ENCODE assay signal across 7 mouse cellular contexts in genomic region chr5:62765459-62765783, GRCm38 (mm10). TPM values are rescaled to one million over a fixed set of nuclear protein-coding genes. Genes with fewer than 3 reads are reported as not detected.
A peak's percentile ranks its signal among the peaks of the same experiment; 100 is the strongest.
DNase-seq lines count a peak whose midpoint lies in the region; ATAC-seq and TF ChIP-seq lines count a peak whose summit lies in the region.

No protein-coding gene starts in this region.

- H3K36me3 ChIP-seq in lung, postnatal 0 days (ENCODE audit: insufficient read depth, low read length) = no peaks in the 10 kb centered on the region
- no peaks in the 10 kb centered on the region for H3K36me3 ChIP-seq in forebrain, embryonic 15.5 days
- H3K36me3 ChIP-seq in liver, embryonic 11.5 days (ENCODE audit: control insufficient read depth, insufficient read depth, low read length) = no peaks in the 10 kb centered on the region
- no peaks in the 10 kb centered on the region for H3K36me3 ChIP-seq in stomach, embryonic 14.5 days (ENCODE audit: control insufficient read depth, insufficient read depth, low read length)

- H3K4me1 ChIP-seq in lung, postnatal 0 days (ENCODE audit: insufficient read depth, low read depth, low read length) = peaks cover 8% of the 10 kb centered on the region; the same call in 1 of the 2 replicates
- no peaks in the 10 kb centered on the region for H3K4me1 ChIP-seq in forebrain, embryonic 15.5 days
- peaks cover 5% of the 10 kb centered on the region for H3K4me1 ChIP-seq in liver, embryonic 11.5 days (replicated peaks; ENCODE audit: control insufficient read depth, insufficient read depth, low read length)
- H3K4me1 ChIP-seq in stomach, embryonic 14.5 days (ENCODE audit: control insufficient read depth, insufficient read depth, low read length) = 0 out of 2 replicates have a peak, but pooled peaks cover 7% of the 10 kb centered on the region

- H3K27ac ChIP-seq in lung, postnatal 0 days (ENCODE audit: low read length) = peak overlapping the region; percentile 76
- H3K27ac ChIP-seq in forebrain, embryonic 15.5 days (replicated peaks) = no peak overlapping the region
- H3K27ac ChIP-seq in liver, embryonic 11.5 days (ENCODE audit: low read depth, low read length) = no peak overlapping the region
- H3K27ac ChIP-seq in stomach, embryonic 14.5 days (ENCODE audit: low read length) = peak overlapping the region; percentile 33; the same call in 1 of the 2 replicates

- no peak for TF ChIP-seq EP300 in lung, postnatal 0 days (IDR thresholded peaks at IDR 0.05)

- ATAC-seq in lung, postnatal 0 days = no peak
- ATAC-seq in forebrain, embryonic 15.5 days (replicated peaks) = peak; percentile 65
- ATAC-seq in liver, embryonic 11.5 days (replicated peaks; ENCODE audit: low FRiP score) = no peak; the same call in 1 of the 2 replicates
- ATAC-seq in stomach, embryonic 14.5 days (ENCODE audit: insufficient number of reproducible peaks, insufficient read depth, low FRiP score, low read depth) = peak; percentile 10; the same call in 1 of the 2 replicates
- ATAC-seq in erythroid progenitor cell, adult 5-6 weeks (replicated peaks; ENCODE audit: low FRiP score, poor library complexity, severe bottlenecking) = no peak

- no peak for TF ChIP-seq CTCF in lung, postnatal 0 days (IDR thresholded peaks at IDR 0.05)

- H3K27me3 ChIP-seq in lung, postnatal 0 days (replicated peaks; ENCODE audit: insufficient read depth, low read length) = no peaks in the 10 kb centered on the region
- H3K27me3 ChIP-seq in forebrain, embryonic 15.5 days = no peaks in the 10 kb centered on the region
- H3K27me3 ChIP-seq in liver, embryonic 11.5 days (replicated peaks; ENCODE audit: control insufficient read depth, insufficient read depth, low read length) = 0 out of 2 replicates have a peak, but pooled peaks cover 3% of the 10 kb centered on the region
- H3K27me3 ChIP-seq in stomach, embryonic 14.5 days (ENCODE audit: control insufficient read depth, insufficient read depth, low read length) = no peaks in the 10 kb centered on the region

- H3K4me3 ChIP-seq in lung, postnatal 0 days (ENCODE audit: low read depth, low read length) = peak overlapping the region; percentile 68
- H3K4me3 ChIP-seq in forebrain, embryonic 15.5 days = peak overlapping the region; percentile 62
- peak overlapping the region; percentile 63 for H3K4me3 ChIP-seq in liver, embryonic 11.5 days (ENCODE audit: low read depth, low read length)
- H3K4me3 ChIP-seq in stomach, embryonic 14.5 days (ENCODE audit: low read depth, low read length) = peak overlapping the region; percentile 53

- WGBS in lung, postnatal 0 days = 12% methylated on average over 5 of the region's 5 CpGs
- WGBS in forebrain, embryonic 15.5 days = 13% methylated on average over 5 of the region's 5 CpGs
- WGBS in liver, embryonic 11.5 days = 23% methylated on average over 5 of the region's 5 CpGs
- WGBS in stomach, embryonic 14.5 days = 13% methylated on average over 5 of the region's 5 CpGs

- H3K4me2 ChIP-seq in lung, postnatal 0 days (replicated peaks; ENCODE audit: low read depth, low read length) = peak overlapping the region; percentile 71
- peak overlapping the region; percentile 77 for H3K4me2 ChIP-seq in forebrain, embryonic 15.5 days (replicated peaks)
- H3K4me2 ChIP-seq in liver, embryonic 11.5 days = peak overlapping the region; percentile 75
- H3K4me2 ChIP-seq in stomach, embryonic 14.5 days (replicated peaks; ENCODE audit: low read depth, low read length) = peak overlapping the region; percentile 69

- no peaks in the 10 kb centered on the region for H3K9me3 ChIP-seq in lung, postnatal 0 days (ENCODE audit: low read length)
- no peaks in the 10 kb centered on the region for H3K9me3 ChIP-seq in forebrain, embryonic 15.5 days
- H3K9me3 ChIP-seq in liver, embryonic 11.5 days (ENCODE audit: control insufficient read depth, low read length) = no peaks in the 10 kb centered on the region
- no peaks in the 10 kb centered on the region for H3K9me3 ChIP-seq in stomach, embryonic 14.5 days (ENCODE audit: control insufficient read depth, low read depth, low read length)

- no peak for DNase-seq in lung, postnatal 0 days (ENCODE audit: low spot score)
- no peak for DNase-seq in lung, adult 18-20 months
- no peak for DNase-seq in liver, embryonic 11.5 days (ENCODE audit: low spot score)
- DNase-seq in layer of hippocampus, postnatal 10 days (ENCODE audit: low spot score in 2 of 2) = no peak

- peak overlapping the region; percentile 52 for H3K9ac ChIP-seq in lung, postnatal 0 days (replicated peaks; ENCODE audit: low read depth)
- H3K9ac ChIP-seq in forebrain, embryonic 15.5 days (replicated peaks) = peak overlapping the region; percentile 63
- H3K9ac ChIP-seq in liver, embryonic 11.5 days (ENCODE audit: low read depth, low read length) = peak overlapping the region; percentile 55
- peak overlapping the region; percentile 45 for H3K9ac ChIP-seq in stomach, embryonic 14.5 days (replicated peaks; ENCODE audit: low read depth, low read length)

RNA-seq across cellular contexts. Expression of gene Arap2, which starts 0.5 kb away (rescaled TPM):
- polyA plus RNA-seq in lung, postnatal 0 days (2015; fragmentation: Nextera tagmentation; extraction: Ambion mirVana) = 20.2 and 25.5 TPM in 2 replicates
- 3.8 and 3.9 TPM in 2 replicates for polyA plus RNA-seq in forebrain, embryonic 15.5 days (2015; fragmentation: Nextera tagmentation; extraction: Ambion mirVana)
- polyA plus RNA-seq in liver, embryonic 11.5 days (2014; fragmentation: Nextera tagmentation; extraction: Ambion mirVana) = 2.4 and 2.7 TPM in 2 replicates
- polyA plus RNA-seq in stomach, embryonic 14.5 days (2014; fragmentation: Nextera tagmentation; extraction: Ambion mirVana) = 10.5 and 11.2 TPM in 2 replicates
- 7.6 and 8.0 TPM in 2 replicates for total RNA-seq in erythroid progenitor cell, adult 5-6 weeks (2015; ENCODE audit: low replicate concordance)
- 5.8 and 7.6 TPM in 2 replicates for total RNA-seq in erythroid progenitor cell, adult 5-6 weeks (2017; ENCODE audit: low replicate concordance)
- 10 to 100 TPM; 36.4 to 50.9 TPM for total RNA-seq in layer of hippocampus, postnatal 10 days (2021)

RNA-seq across cellular contexts. Expression of gene Dthd1, which starts 48.2 kb away (rescaled TPM):
- polyA plus RNA-seq in lung, postnatal 0 days (2015; fragmentation: Nextera tagmentation; extraction: Ambion mirVana) = not detected in 2 replicates
- not detected in 2 replicates for polyA plus RNA-seq in forebrain, embryonic 15.5 days (2015; fragmentation: Nextera tagmentation; extraction: Ambion mirVana)
- not detected in 2 replicates for polyA plus RNA-seq in liver, embryonic 11.5 days (2014; fragmentation: Nextera tagmentation; extraction: Ambion mirVana)
- not detected in 2 replicates for polyA plus RNA-seq in stomach, embryonic 14.5 days (2014; fragmentation: Nextera tagmentation; extraction: Ambion mirVana)
- not detected in 2 replicates for total RNA-seq in erythroid progenitor cell, adult 5-6 weeks (2015; ENCODE audit: low replicate concordance)
- total RNA-seq in erythroid progenitor cell, adult 5-6 weeks (2017; ENCODE audit: low replicate concordance) = not detected in 2 replicates
- total RNA-seq in layer of hippocampus, postnatal 10 days (2021) = under 1 TPM; 0.27 to 0.34 TPM

Comparison
In these comparisons a context has a peak if more than half of its experiments do, and no peak if none do; other contexts are left out.
1. ATAC-seq: peak in forebrain, embryonic 15.5 days (single experiment) and stomach, embryonic 14.5 days (single experiment); none in lung, postnatal 0 days (single experiment), liver, embryonic 11.5 days (single experiment) and erythroid progenitor cell, adult 5-6 weeks (single experiment).
2. H3K27ac ChIP-seq: peak in lung, postnatal 0 days (single experiment) and stomach, embryonic 14.5 days (single experiment); none in forebrain, embryonic 15.5 days (single experiment) and liver, embryonic 11.5 days (single experiment).
3. Peak in every context shown above with its lines, with median percentiles within 50 percentile points of each other: H3K4me2 ChIP-seq, H3K4me3 ChIP-seq and H3K9ac ChIP-seq.